Mouse (Mus musculus): Measurements from ENCODE around the gene Pccb.

The Pccb gene

DNA sequence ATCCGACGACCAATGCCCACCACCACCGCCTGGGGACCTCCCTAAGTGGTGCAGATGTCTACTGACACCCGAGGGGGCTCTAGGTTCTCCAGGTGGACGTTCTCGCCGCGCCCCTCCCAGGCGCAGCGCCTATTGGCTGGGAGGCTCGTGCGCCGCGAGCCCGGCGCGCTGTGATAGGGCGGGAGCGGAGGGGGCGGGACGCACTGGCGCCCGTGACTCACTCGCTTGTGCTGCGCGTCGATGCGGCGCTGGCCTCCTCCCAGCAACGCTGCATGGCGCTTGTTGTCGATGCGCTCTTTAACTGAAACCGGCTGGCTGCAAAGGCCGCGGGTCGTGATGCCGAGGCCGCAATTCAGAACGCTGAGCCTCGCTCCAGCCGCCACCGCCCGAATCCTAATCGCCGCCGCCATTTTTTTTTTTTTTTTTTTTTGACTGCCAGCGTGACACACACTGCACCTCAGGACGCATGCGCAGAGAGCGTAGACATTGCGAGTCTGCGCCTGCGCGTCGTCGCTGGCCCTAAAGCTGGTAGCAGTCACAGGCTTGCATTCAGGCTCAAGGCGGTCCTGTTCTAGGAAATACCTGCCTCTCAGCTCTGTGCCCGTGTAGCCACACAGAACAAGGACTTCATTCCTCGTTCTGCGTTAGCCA lies at the start of gene Pccb:
Pccb (minus strand) TSS at position 451 of the 651 bp plus-strand sequence.
- DNase-seq (ENCODE audit: low spot score) = peak; percentile 100

DNA sequence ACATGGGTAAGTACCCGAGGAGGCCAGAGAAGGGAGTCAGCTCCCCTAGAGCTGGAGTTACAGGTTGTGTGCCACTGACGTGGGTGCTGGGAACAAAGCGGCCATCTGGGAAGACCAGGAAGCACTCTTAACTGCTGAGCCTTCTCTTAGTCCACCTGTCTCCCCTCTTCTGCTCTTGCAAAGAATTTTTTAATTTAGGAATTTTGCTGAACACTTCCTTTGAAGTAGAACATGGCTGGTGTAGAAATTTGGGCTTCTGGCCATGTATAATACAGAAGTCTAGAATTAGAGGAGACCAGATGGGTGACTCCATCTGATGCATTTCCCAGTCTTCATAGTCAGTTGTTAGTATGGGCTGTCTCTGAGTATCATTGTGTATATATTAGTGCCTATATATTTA lies 49.0 kb upstream of the Pccb start:
- DNase-seq (ENCODE audit: low spot score) = no peak

DNA sequence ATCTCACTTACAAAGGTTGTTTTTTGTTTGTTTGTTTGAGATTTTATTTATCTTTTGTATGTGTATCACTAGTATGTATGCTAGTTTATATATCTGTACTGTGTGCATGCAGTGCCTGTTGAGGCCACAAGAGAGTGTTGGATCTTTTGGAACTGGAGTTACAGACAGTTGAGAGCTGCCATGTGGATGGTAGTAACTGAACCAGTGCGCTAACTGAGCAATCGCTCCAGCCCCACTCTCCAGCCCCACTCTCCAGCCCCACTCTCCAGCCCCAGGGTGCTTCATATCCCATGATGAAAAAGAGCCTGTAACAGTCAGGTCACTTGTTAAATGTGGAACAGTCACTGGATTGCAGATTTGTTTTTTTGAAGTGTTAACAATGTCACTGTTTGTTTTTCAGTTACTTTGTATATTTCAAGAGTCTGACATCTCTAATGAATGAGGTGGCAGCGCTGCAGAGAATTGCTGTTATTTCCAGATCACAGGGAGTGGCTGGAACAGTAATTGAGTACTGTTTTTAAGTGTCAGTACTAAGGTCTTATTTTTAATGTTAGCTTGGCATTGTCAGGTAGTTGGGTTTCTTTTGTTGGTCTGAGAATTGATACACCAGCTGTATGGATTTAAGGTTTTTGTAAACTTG lies 45.5 kb upstream of the Pccb start:
- DNase-seq (ENCODE audit: low spot score) = no peak

GRCm38 (mm10) chr9:101078579-101078978 lies 43.9 kb upstream of the Pccb start:
- peak; percentile 30 for DNase-seq (ENCODE audit: low spot score)

- DNase-seq (ENCODE audit: low spot score) = no peak
Observed at GRCm38 (mm10) chr9:101077486-101077885, 42.8 kb upstream of the Pccb start.

GRCm38 (mm10) chr9:101076095-101076875 lies 41.6 kb upstream of the Pccb start:
- peak; percentile 41 for DNase-seq (ENCODE audit: low spot score)

GRCm38 (mm10) chr9:101075694-101076093 lies 41.0 kb upstream of the Pccb start:
- DNase-seq (ENCODE audit: low spot score) = no peak

DNA sequence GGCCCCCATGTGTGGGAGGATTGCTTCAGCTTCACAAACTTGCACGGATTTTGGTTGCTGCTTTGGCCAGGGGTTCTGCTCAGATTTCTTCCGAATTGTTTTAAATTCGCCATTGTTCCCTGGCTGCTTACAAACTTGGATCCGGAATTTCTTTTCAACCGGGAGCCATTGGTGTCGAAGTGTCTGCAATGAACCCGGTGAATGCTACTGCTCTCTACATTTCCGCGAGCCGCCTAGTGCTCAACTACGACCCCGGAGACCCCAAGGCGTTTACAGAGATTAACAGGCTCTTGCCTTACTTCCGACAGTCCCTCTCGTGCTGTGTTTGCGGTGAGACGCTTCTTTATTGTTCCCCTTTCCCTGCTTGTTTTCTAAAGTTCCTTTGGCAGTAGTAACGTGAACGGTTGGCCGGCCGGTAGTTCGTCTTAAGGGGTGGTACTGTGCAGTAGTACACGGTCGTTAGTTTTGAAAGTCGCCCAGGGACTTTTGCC lies 40.4 kb upstream of the Pccb start:
- peak; percentile 65 for DNase-seq (ENCODE audit: low spot score)

DNA sequence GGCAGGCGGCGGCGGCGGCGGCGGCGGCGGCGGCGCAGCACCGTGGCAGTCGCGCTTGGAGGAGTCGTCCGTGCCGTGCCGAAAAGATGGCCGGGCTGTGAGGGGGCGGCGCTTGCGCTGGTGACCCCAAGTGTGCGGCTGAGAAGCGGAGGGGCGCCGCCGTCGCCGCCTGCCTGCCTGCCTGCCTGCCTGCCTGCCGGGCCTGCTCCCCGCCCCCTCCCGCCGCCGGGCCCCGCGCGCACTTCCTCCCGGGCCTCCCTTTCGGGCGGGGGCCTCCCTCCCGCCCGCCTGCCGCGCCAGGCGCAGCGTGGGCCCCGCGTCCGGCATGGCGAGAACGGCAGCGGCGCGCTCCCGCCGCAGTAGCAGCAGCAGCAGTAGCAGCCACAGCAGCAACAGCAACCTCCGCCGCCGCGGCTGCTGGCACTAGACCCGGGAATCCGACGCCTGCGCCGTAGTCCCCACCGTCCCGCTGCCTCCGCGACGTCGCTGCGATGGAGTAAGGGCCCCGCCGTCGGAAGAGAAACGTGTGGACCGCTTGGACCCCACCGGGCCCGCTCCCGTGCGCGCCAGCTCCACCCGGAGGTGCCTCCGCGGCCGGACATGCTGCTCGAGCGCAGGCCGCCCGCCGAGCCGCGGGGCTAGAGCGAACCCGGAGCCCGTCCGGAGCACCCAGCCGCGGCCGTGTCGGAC lies 39.8 kb upstream of the Pccb start:
- DNase-seq (ENCODE audit: low spot score) = peak; percentile 74

GRCm38 (mm10) chr9:101073987-101074331 lies 39.3 kb upstream of the Pccb start, which contains the start of gene Msl2:
Gene Msl2, plus strand, starts transcription at chr9:101074101.
- DNase-seq (ENCODE audit: low spot score) = no peak

DNA sequence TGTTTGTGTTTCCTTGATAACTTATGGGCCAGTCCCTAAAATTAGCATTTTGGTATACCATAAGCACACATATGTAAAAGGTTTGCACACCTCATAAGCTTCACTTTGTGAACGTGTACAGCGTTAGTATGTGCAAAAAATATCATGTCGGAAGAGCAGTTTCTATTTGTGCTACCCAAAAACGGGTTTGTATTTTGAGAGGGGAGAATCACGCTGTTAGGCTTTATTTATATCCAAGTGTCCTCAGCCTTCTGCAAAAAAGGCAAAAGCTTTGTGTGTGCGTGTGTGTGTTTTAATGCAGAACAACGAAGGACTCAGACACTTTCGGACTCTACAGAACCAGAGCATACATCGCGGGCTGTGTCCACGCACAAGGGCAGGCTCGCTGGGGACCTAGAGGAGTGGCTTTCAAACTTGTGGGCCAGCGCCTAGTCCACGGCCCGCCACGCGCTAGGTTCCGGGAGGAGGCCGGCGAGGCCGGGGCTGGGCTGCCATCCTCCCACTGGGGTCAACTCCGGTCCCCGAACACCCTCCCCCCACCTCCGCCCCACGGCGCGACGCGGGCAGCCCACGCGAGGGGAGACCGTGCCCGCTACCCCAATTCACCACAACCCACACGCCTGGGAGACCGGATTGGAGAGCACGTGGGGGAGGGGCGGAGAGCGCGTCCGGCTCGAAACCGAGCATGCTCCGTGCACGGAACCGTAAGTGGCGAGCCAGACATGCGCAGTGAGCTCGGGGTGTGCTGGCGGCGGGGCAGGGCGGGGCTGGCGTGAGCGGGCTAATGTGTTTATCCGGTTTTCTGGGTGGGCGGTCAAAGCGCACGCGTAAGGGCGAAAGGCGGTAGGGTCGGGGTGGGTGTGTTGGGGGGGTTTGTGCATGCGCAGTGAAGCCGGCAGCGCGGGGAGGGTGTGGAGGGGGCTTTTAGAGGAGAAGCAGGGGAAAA lies 38.6 kb upstream of the Pccb start:
- peak; percentile 99 for DNase-seq (ENCODE audit: low spot score)

- DNase-seq (ENCODE audit: low spot score) = no peak
Observed at GRCm38 (mm10) chr9:101072506-101072905, 37.8 kb upstream of the Pccb start.

DNA sequence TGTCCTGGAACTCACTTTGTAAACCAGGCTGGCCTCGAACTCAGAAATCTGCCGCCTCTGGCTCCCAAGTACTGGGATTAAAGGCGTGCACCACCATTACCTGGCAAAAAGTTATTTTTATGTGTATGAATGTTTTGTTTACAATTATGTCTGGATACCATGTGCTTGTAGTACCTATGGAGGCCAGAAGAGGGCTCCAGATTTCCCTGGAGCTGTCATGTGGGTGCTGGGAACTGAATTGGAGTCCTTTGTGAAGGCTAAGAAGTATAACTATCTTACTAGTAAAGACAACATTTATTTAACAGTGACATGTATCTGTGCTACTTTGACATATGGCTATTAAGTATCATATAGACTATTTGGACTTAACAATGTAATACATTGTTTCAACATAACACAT lies 35.1 kb upstream of the Pccb start:
- no peak for DNase-seq (ENCODE audit: low spot score)

GRCm38 (mm10) chr9:101065076-101065602 lies 30.4 kb upstream of the Pccb start:
- no peak for DNase-seq (ENCODE audit: low spot score)

GRCm38 (mm10) chr9:101062253-101062780 lies 27.6 kb upstream of the Pccb start:
- no peak for DNase-seq (ENCODE audit: low spot score)

GRCm38 (mm10) chr9:101061035-101061434 lies 26.3 kb upstream of the Pccb start:
- no peak for DNase-seq (ENCODE audit: low spot score)

GRCm38 (mm10) chr9:101057156-101057555 lies 22.5 kb upstream of the Pccb start:
- DNase-seq (ENCODE audit: low spot score) = no peak

GRCm38 (mm10) chr9:101053279-101053678 lies 18.6 kb upstream of the Pccb start:
- no peak for DNase-seq (ENCODE audit: low spot score)

DNA sequence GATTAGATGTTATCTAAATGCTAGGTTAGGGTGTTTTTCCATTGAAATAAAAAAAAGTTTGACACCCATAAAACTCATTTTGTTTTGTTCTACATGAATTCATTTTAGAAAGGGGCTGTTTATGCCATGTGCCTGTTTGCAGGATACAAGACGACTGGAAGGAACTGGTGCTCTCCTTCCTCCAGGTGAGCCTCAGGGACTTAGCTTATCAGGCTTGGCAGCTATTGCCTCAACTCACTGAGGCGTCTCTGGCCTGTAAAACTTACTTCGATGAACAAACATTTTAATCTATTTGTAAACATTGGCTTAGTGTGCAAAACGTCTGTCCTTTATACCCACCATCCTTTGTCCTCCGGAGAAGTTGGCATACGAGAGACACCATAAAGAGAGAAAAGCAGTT lies 18.0 kb upstream of the Pccb start:
- DNase-seq (ENCODE audit: low spot score) = no peak

GRCm38 (mm10) chr9:101052007-101052406 lies 17.3 kb upstream of the Pccb start:
- no peak for DNase-seq (ENCODE audit: low spot score)
